Mouse (Mus musculus): ENCODE measurements around the gene Itpkb. TPM values are rescaled to one million over a fixed set of nuclear protein-coding genes. Genes with fewer than 3 reads are reported as not detected.

Itpkb gene
- total RNA-seq, 1 experiment = 3.3 TPM

GRCm38 (mm10) chr1:180423931-180424330, 93.6 kb downstream of the Itpkb start:
- in situ Hi-C loops (cut with MboI; ENCODE audit: low sequenced_read_pairs in 2 of 2, unreplicated experiment in 2 of 2) = loop anchor here in 1 of 2 experiments (10.0 kb wide), 1 partner anchor 149 kb away; no protein-coding TSS in a partner anchor
- no peak overlapping the region for H3K27ac ChIP-seq (ENCODE audit: insufficient read depth, low read depth, low read length, poor library complexity, severe bottlenecking)
- H3K4me1 ChIP-seq (ENCODE audit: control insufficient read depth in 2 of 2, insufficient read depth in 2 of 2, low read length in 2 of 2, poor library complexity in 1 of 2) = peaks cover 0 to 15% of the 10 kb centered on the region in 2 experiments; a peak in 3 of 4 replicates
- DNase-seq (ENCODE audit: low read depth, low spot score) = no peak
- no peak overlapping the region for H3K4me3 ChIP-seq (ENCODE audit: insufficient read depth in 1 of 2, low read depth in 1 of 2, low read length in 2 of 2, poor library complexity in 1 of 2, severe bottlenecking in 1 of 2)
- TF ChIP-seq ZNF384 (IDR thresholded peaks at IDR 0.05; ENCODE audit: low read depth, low read length) = no peak
- TF ChIP-seq MAFK (IDR thresholded peaks at IDR 0.05; ENCODE audit: insufficient read depth, low read depth, low read length) = no peak
- TF ChIP-seq ZC3H11A (IDR thresholded peaks at IDR 0.05; ENCODE audit: borderline replicate concordance, low read depth, low read length) = no peak
- TF ChIP-seq HCFC1 (IDR thresholded peaks at IDR 0.05; ENCODE audit: borderline replicate concordance, insufficient read depth, low read length) = no peak
- no peak for TF ChIP-seq CHD2 (IDR thresholded peaks at IDR 0.05; ENCODE audit: low read depth, low read length)
- H3K9me3 ChIP-seq (ENCODE audit: control insufficient read depth, insufficient read depth, low read depth, low read length) = no peaks in the 10 kb centered on the region
- no peaks in the 10 kb centered on the region for H3K36me3 ChIP-seq (ENCODE audit: control insufficient read depth, insufficient read depth, low read length, poor library complexity, severe bottlenecking)
- no peak overlapping the region for H3K9ac ChIP-seq (ENCODE audit: insufficient read depth, low read depth, low read length, poor library complexity, severe bottlenecking)

GRCm38 (mm10) chr1:180426405-180426804, 96.1 kb downstream of the Itpkb start:
- in situ Hi-C loops (cut with MboI; ENCODE audit: low sequenced_read_pairs in 2 of 2, unreplicated experiment in 2 of 2) = loop anchor here in 1 of 2 experiments (10.0 kb wide), 1 partner anchor 152 kb away; no protein-coding TSS in a partner anchor
- Histone ChIP-seq H3K36me3 (ENCODE audit: control insufficient read depth, insufficient read depth, low read length, poor library complexity, severe bottlenecking) (no peaks in the 10 kb centered on the region), H3K4me1 (ENCODE audit: control insufficient read depth in 2 of 2, insufficient read depth in 2 of 2, low read length in 2 of 2, poor library complexity in 1 of 2) (peaks cover 0 to 12% of the 10 kb centered on the region in 2 experiments; a peak in 2 of 4 replicates), H3K9ac (ENCODE audit: insufficient read depth, low read depth, low read length, poor library complexity, severe bottlenecking) (no peak overlapping the region), H3K27ac (ENCODE audit: insufficient read depth, low read depth, low read length, poor library complexity, severe bottlenecking) (no peak overlapping the region), H3K9me3 (ENCODE audit: control insufficient read depth, insufficient read depth, low read depth, low read length) (no peaks in the 10 kb centered on the region), H3K4me3 (ENCODE audit: insufficient read depth in 1 of 2, low read depth in 1 of 2, low read length in 2 of 2, poor library complexity in 1 of 2, severe bottlenecking in 1 of 2) (no peak overlapping the region)
- TF ChIP-seq HCFC1 (IDR thresholded peaks at IDR 0.05; ENCODE audit: borderline replicate concordance, insufficient read depth, low read length) (no peak), ZNF384 (IDR thresholded peaks at IDR 0.05; ENCODE audit: low read depth, low read length) (no peak), MAFK (IDR thresholded peaks at IDR 0.05; ENCODE audit: insufficient read depth, low read depth, low read length) (no peak), ZC3H11A (IDR thresholded peaks at IDR 0.05; ENCODE audit: borderline replicate concordance, low read depth, low read length) (no peak), CHD2 (IDR thresholded peaks at IDR 0.05; ENCODE audit: low read depth, low read length) (no peak)
- no peak for DNase-seq (ENCODE audit: low read depth, low spot score)

GRCm38 (mm10) chr1:180427685-180428084, 97.4 kb downstream of the Itpkb start:
- Histone ChIP-seq H3K4me1 (ENCODE audit: control insufficient read depth in 2 of 2, insufficient read depth in 2 of 2, low read length in 2 of 2, poor library complexity in 1 of 2) (peaks cover 0 to 5% of the 10 kb centered on the region in 2 experiments; a peak in 2 of 4 replicates), H3K9me3 (ENCODE audit: control insufficient read depth, insufficient read depth, low read depth, low read length) (no peaks in the 10 kb centered on the region), H3K27ac (ENCODE audit: insufficient read depth, low read depth, low read length, poor library complexity, severe bottlenecking) (no peak overlapping the region), H3K4me3 (ENCODE audit: insufficient read depth in 1 of 2, low read depth in 1 of 2, low read length in 2 of 2, poor library complexity in 1 of 2, severe bottlenecking in 1 of 2) (no peak overlapping the region), H3K36me3 (ENCODE audit: control insufficient read depth, insufficient read depth, low read length, poor library complexity, severe bottlenecking) (no peaks in the 10 kb centered on the region), H3K9ac (ENCODE audit: insufficient read depth, low read depth, low read length, poor library complexity, severe bottlenecking) (no peak overlapping the region)
- DNase-seq (ENCODE audit: low read depth, low spot score) = no peak
- TF ChIP-seq MAFK (IDR thresholded peaks at IDR 0.05; ENCODE audit: insufficient read depth, low read depth, low read length) = no peak
- TF ChIP-seq CHD2 (IDR thresholded peaks at IDR 0.05; ENCODE audit: low read depth, low read length) = no peak
- TF ChIP-seq ZC3H11A (IDR thresholded peaks at IDR 0.05; ENCODE audit: borderline replicate concordance, low read depth, low read length) = no peak
- TF ChIP-seq HCFC1 (IDR thresholded peaks at IDR 0.05; ENCODE audit: borderline replicate concordance, insufficient read depth, low read length) = no peak
- no peak for TF ChIP-seq ZNF384 (IDR thresholded peaks at IDR 0.05; ENCODE audit: low read depth, low read length)
- in situ Hi-C loops (cut with MboI; ENCODE audit: low sequenced_read_pairs in 2 of 2, unreplicated experiment in 2 of 2) = loop anchor here in 1 of 2 experiments (10.0 kb wide), 1 partner anchor 153 kb away; no protein-coding TSS in a partner anchor

GRCm38 (mm10) chr1:180428101-180428712, 97.9 kb downstream of the Itpkb start:
- Histone ChIP-seq H3K4me3 (ENCODE audit: insufficient read depth in 1 of 2, low read depth in 1 of 2, low read length in 2 of 2, poor library complexity in 1 of 2, severe bottlenecking in 1 of 2) (no peak overlapping the region), H3K9me3 (ENCODE audit: control insufficient read depth, insufficient read depth, low read depth, low read length) (no peaks in the 10 kb centered on the region), H3K27ac (ENCODE audit: insufficient read depth, low read depth, low read length, poor library complexity, severe bottlenecking) (no peak overlapping the region), H3K36me3 (ENCODE audit: control insufficient read depth, insufficient read depth, low read length, poor library complexity, severe bottlenecking) (no peaks in the 10 kb centered on the region), H3K4me1 (ENCODE audit: control insufficient read depth in 2 of 2, insufficient read depth in 2 of 2, low read length in 2 of 2, poor library complexity in 1 of 2) (peaks cover 0 to 3% of the 10 kb centered on the region in 2 experiments; a peak in 1 of 4 replicates), H3K9ac (ENCODE audit: insufficient read depth, low read depth, low read length, poor library complexity, severe bottlenecking) (no peak overlapping the region)
- in situ Hi-C loops (cut with MboI; ENCODE audit: low sequenced_read_pairs in 2 of 2, unreplicated experiment in 2 of 2) = loop anchor here in 1 of 2 experiments (10.0 kb wide), 1 partner anchor 153 kb away; no protein-coding TSS in a partner anchor
- DNase-seq (ENCODE audit: low read depth, low spot score) = no peak
- no peak for TF ChIP-seq HCFC1 (IDR thresholded peaks at IDR 0.05; ENCODE audit: borderline replicate concordance, insufficient read depth, low read length)
- TF ChIP-seq MAFK (IDR thresholded peaks at IDR 0.05; ENCODE audit: insufficient read depth, low read depth, low read length) = no peak
- peak; percentile 61; the same call in 1 of the 2 replicates for TF ChIP-seq ZC3H11A (IDR thresholded peaks at IDR 0.05; ENCODE audit: borderline replicate concordance, low read depth, low read length)
